Mouse (Mus musculus) megakaryocyte progenitor cell, adult 5-6 weeks (primary cell): ENCODE data around the gene St14. TPM values are rescaled to one million over a fixed set of nuclear protein-coding genes. Genes with fewer than 3 reads are reported as not detected.
"Not testable (repeated sequence)": the region's sequence is repeated elsewhere in the genome, so short reads cannot be mapped to it uniquely, and the experiment has no call there.

ENCODE experiments used
- ATAC-seq: replicated peaks from 2 replicates; pipeline ENCODE4 v1.8.0; 2016; ENCODE audit warnings: mild to moderate bottlenecking, moderate TSS enrichment, inconsistent platforms; ENCODE audit not compliant: poor library complexity
- total RNA-seq, 2 experiments: library from RNA; stranded (forward) in 1 of 2; stranded (reverse) in 1 of 2; fragments of 157-497, 149-512 nt in 1 of 2; fragments of 200-1000 nt in 1 of 2; gene quantifications; 2 replicates each; pipeline versions ENCODE4 v1.2.3 to v1.2.4; 2015 to 2017

Gene St14
- total RNA-seq (2015) (3.0 and 3.2 TPM in 2 replicates), total RNA-seq (2017) (8.0 and 15.9 TPM in 2 replicates)

GRCm38 (mm10) chr9:31131205-31131968, at the start of gene St14:
Gene St14 (minus strand): TSS chr9:31131853.
- ATAC-seq = peak; percentile 33; the same call in 1 of the 2 replicates

DNA sequence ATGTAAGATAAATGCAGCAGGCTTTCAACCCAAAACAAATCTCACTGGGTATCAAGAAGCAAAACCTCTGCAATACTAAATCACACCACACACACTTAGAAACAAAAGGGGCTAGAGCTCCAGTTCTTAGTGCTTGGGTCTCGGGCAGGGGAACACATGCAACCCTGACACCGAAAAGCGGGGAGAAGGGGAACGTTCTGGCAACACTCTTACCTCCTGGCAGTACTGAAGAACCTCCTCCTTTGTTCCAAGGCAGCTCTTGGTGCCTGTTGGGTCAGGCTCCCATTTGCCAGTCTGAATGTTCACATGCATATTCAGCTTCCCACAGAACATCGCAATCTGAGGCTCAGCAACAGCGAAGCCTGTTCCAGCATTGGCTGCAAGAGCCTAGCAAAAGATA, 46.0 kb upstream of the St14 start:
- no peak for ATAC-seq

DNA sequence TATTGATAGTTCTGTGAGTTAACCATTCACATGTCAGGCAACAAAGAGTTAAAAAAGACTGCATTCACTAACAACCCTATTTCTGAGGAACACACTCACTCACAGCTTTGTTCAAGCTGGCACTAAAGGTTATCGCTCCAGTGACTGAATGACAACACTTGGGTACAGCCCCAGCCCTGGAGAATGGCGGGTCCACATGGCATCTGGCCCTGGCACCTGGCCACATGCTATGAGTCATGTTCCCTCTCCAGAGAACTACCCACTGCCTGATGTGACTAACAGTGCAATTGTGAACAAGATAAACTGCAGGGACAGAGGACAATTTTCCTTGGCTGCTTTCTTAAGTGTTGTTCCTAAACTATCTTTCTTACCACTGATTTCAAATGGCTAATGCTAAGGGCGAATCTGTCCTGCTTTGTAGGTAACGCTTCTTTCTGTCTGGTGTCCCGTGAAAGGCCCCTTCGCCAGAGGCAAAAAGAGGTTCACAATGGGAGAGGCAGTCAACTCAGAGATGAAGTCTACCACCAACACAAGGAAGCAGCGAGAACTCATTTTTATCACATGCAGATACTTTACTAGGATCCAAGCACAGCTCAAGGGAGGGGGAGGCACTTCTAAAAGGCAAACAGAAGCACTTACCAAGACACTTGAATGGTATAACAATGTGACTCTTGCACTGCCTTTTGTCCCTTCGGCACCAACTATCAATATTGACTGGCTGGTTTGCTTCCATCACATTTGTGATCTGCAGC, 44.9 kb upstream of the St14 start:
- peak; percentile 96 for ATAC-seq

GRCm38 (mm10) chr9:31175978-31176377, 44.3 kb upstream of the St14 start:
- no peak for ATAC-seq

DNA sequence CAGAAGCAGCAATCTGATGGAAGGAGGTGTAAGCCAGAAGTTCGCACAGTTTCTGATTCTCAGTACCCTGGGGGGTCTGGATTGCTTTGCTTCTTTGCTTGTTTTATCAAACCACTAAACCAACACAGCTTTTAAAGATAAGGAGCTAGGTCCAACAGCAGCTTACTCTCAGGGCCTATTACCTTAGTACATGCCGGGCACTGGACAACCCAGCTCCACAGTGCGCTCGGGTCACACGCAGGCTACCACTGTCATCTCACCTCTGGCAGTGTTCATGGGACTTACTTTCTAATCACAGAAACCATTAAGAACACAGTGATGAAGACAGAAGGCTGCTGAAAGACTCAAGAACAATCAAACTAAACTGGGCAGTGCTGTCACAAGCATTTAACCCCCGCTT, 43.7 kb upstream of the St14 start:
- no peak for ATAC-seq

GRCm38 (mm10) chr9:31168356-31169093, 36.9 kb upstream of the St14 start:
- ATAC-seq = no peak

- ATAC-seq = no peak
Observed at GRCm38 (mm10) chr9:31167305-31167704, 35.7 kb upstream of the St14 start.

DNA sequence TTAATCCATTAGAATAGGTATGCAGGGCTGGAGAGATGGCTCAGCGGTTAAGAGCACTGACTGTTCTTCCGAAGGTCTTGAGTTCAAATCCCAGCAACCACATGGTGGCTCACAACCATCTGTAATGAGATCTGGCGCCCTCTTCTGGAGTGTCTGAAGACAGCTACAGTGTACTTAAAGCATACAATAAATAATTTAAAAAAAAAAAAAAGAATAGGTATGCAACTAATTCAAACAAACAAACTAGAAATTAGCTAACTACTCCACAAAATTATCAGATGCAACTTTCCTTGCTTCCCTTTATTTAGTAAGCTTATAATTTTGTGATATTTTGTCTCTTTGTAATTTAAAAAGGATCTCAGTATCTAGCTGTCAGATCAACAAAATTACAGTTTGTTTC, 33.9 kb upstream of the St14 start:
- ATAC-seq = not testable (repeated sequence)

- peak; percentile 70 for ATAC-seq
Observed at GRCm38 (mm10) chr9:31163327-31163726, 31.7 kb upstream of the St14 start.

GRCm38 (mm10) chr9:31162911-31163310, 31.3 kb upstream of the St14 start:
- peak; percentile 51 for ATAC-seq

GRCm38 (mm10) chr9:31159910-31160309, 28.3 kb upstream of the St14 start:
- peak; percentile 47; the same call in 1 of the 2 replicates for ATAC-seq

DNA sequence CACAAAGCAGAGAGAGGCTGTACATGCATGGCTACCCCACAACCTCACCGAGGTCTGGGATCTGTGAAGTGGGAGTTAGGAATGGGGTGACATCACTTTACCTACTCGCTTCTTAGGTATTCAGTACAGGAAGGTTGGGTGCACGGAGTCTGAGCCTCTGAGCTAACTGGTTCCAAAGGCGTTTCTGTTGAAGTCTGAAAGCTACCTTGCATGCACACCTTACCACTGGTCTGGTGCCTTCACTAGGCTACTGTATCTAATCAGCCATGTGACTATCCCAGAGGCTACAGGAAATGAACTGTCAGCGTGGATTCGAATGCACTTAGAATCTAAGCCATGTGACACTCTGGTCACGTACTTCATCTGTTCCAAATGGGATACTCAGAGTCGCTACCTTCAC, 24.9 kb upstream of the St14 start:
- no peak for ATAC-seq

- peak; percentile 83 for ATAC-seq
Observed at GRCm38 (mm10) chr9:31151050-31151449, 19.4 kb upstream of the St14 start.

- no peak for ATAC-seq
Observed at GRCm38 (mm10) chr9:31148135-31148534, 16.5 kb upstream of the St14 start.

GRCm38 (mm10) chr9:31145272-31145925, 13.7 kb upstream of the St14 start:
- peak; percentile 95 for ATAC-seq

DNA sequence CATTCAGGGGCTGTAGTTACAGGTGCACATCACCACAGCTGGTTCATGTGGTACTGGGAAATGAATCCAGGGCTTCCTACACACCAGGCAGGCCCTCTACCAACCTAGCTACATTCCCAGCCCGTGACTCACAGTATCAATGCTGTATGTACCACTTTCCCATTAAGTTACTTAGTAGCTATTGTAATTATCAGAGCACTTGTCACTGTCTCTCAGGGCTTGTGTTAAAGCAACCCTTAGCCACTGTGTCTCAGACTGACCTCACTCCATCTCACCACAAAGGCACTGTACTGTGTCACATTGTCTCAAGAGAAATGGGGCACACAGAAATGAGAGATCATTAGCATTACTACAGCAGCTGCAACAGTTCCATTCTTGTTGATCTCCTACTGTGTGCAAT, 11.3 kb upstream of the St14 start:
- no peak for ATAC-seq

DNA sequence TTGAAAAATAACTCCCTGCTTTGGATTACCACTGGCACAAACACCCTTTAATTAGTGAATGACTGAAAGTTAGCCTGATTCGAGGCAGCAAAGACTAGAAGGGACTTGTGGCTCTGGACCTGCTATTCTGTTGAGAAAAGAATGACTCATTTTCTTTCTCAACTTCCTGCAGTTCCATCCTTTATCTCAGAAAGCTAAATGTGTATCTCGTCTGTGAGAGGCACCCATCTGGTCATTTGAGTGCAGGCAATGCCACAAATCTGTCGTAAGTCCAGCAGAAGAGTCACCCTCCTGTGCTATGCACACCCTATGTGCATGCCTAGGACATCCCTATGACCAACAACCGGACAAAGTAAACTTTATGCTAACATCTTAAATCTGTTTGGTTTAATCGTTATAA, 1.5 kb upstream of the St14 start:
- 0 out of 2 replicates have a peak, but pooled peaks have one; percentile 5 for ATAC-seq

DNA sequence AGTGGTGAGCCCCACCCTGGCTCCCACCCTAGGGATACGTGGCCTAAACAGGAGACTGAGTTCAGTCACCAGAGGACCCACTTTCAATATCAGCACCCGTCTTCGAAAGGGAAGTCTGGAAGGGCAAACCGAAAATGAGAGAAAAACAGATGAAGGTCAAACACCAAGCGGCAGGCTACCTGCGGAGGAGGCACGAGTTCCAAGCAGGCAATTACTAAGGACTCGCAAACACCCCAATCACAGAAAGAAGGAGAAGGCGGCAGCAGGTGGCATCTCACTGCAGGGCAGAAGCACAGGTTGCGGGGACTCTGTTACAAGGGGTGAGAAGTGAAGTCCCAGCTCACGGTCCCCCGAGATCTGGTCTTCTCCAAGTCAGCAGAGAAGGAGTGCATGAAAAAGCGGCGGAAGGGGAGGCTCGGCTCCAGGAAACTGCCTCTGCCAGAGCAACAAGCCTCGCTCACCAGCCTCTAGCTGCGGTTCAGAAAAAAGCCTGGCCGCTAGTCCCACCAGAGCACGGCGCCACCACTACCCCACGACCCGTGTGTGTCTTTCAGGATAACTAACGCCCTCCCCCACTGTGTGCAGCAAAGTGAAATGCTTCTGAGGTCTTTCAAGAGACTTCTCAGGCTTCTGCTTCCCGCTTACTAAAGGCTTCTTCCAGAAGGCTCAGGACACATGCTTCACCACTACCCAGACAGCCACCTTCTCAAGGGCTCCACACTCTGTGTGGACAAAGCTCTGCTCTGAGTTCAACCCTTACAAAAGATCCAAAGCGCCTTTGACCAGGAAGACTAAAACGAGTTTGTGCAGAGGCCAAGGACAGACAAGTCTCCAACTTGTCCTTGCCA, 1.1 kb downstream of the St14 start:
- peak; percentile 5; the same call in 1 of the 2 replicates for ATAC-seq

DNA sequence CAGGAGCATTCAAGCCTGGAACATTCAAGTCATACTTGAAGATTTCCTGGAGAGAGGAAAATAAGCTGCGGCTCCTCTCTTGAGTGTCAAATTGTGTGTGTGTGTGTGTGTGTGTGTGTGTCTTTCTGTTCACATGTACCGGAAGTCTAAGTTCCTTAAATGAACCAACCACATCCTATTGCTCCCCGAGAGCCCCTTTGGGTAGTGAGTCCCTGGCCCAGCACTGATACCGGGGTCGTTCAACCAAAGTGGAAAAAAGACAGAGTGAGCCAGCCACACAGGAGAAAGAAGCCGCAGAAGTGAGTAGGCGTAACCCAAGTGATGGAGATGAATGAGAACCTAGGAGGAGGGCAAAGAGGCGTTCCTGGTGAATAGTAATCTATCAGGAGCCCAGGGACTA, 1.7 kb downstream of the St14 start:
- peak; percentile 66 for ATAC-seq

GRCm38 (mm10) chr9:31127876-31128465, 3.7 kb downstream of the St14 start:
- peak; percentile 52 for ATAC-seq
